Mouse (Mus musculus): Measurements from ENCODE around the gene Polr2a.
"Not testable (repeated sequence)": the region's sequence is repeated elsewhere in the genome, so short reads cannot be mapped to it uniquely, and the experiment has no call there.

Polr2a gene

GRCm38 (mm10) chr11:69708614-69709265, 49.7 kb downstream of the Polr2a start:
- DNase-seq (ENCODE audit: extremely low read depth, insufficient read length, low spot score) = no peak

- DNase-seq (ENCODE audit: extremely low read depth, insufficient read length, low spot score) = no peak
Measured at GRCm38 (mm10) chr11:69707873-69708381, 50.5 kb downstream of the Polr2a start.

- no peak for DNase-seq (ENCODE audit: extremely low read depth, insufficient read length, low spot score)
Measured at GRCm38 (mm10) chr11:69707480-69707847, 51.0 kb downstream of the Polr2a start.

GRCm38 (mm10) chr11:69706775-69707479, 51.5 kb downstream of the Polr2a start:
- DNase-seq (ENCODE audit: extremely low read depth, insufficient read length, low spot score) = peak; percentile 81

- DNase-seq (ENCODE audit: extremely low read depth, insufficient read length, low spot score) = no peak
Measured at GRCm38 (mm10) chr11:69704613-69705010, 53.8 kb downstream of the Polr2a start.

- no peak for DNase-seq (ENCODE audit: extremely low read depth, insufficient read length, low spot score)
Measured at GRCm38 (mm10) chr11:69703814-69704612, 54.4 kb downstream of the Polr2a start.

GRCm38 (mm10) chr11:69703381-69703780, 55.1 kb downstream of the Polr2a start:
- not testable (repeated sequence) for DNase-seq (ENCODE audit: extremely low read depth, insufficient read length, low spot score)

GRCm38 (mm10) chr11:69702886-69703285, 55.6 kb downstream of the Polr2a start:
- not testable (repeated sequence) for DNase-seq (ENCODE audit: extremely low read depth, insufficient read length, low spot score)

DNA sequence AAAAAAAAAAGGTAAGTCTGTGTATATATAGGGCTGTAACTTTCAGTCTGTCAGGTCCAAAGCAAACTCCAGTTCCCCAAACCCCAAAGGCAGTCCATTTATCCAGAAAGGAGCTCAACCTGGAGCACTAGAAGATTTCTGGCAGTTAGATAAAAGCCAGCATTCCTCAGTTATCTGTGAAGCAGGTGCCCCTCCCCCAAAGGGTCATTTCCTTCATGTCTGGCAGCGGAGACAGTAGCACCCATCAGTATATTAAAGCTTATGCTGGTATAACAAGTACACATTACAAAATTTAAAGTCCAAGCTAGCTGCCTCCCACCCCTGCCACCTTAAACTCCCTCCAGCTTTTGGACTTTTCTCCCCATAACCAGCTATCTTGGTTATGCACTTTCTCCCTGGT, 58.8 kb downstream of the Polr2a start:
- DNase-seq (ENCODE audit: extremely low read depth, insufficient read length, low spot score) = no peak

GRCm38 (mm10) chr11:69698574-69698973, 59.9 kb downstream of the Polr2a start:
- DNase-seq (ENCODE audit: extremely low read depth, insufficient read length, low spot score) = no peak

GRCm38 (mm10) chr11:69697396-69697795, 61.0 kb downstream of the Polr2a start:
- no peak for DNase-seq (ENCODE audit: extremely low read depth, insufficient read length, low spot score)

GRCm38 (mm10) chr11:69695361-69696181, 62.9 kb downstream of the Polr2a start, which contains the start of the genes Tnfsf12 and Tnfsfm13:
TSS of gene Tnfsf12 (minus strand) at chr11:69695849.
TSS of gene Tnfsfm13 (minus strand) at chr11:69696098.
- no peak for DNase-seq (ENCODE audit: extremely low read depth, insufficient read length, low spot score)

- no peak for DNase-seq (ENCODE audit: extremely low read depth, insufficient read length, low spot score)
Measured at GRCm38 (mm10) chr11:69695046-69695360, 63.4 kb downstream of the Polr2a start.

GRCm38 (mm10) chr11:69693421-69693965, 64.9 kb downstream of the Polr2a start:
- DNase-seq (ENCODE audit: extremely low read depth, insufficient read length, low spot score) = no peak

DNA sequence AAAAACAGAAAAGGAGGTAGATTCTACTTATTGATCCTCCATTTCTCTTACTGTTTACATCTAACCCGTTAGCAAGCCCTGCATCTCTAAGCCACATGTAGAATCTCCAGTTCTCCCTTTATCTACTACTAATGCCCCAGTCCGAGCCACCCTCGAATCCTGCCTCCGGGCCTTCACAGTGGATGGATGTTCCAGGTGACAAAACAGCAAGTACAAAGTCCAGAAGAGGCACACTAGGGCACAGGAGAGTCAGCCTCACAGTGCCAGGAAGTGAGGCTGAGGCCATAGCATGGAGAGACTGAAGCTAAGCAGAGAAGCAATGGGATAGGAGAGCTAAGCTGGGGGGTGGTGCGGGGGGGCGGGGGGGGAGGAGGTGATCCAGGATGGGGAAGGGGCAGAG, 65.6 kb downstream of the Polr2a start:
- DNase-seq (ENCODE audit: extremely low read depth, insufficient read length, low spot score) = no peak

DNA sequence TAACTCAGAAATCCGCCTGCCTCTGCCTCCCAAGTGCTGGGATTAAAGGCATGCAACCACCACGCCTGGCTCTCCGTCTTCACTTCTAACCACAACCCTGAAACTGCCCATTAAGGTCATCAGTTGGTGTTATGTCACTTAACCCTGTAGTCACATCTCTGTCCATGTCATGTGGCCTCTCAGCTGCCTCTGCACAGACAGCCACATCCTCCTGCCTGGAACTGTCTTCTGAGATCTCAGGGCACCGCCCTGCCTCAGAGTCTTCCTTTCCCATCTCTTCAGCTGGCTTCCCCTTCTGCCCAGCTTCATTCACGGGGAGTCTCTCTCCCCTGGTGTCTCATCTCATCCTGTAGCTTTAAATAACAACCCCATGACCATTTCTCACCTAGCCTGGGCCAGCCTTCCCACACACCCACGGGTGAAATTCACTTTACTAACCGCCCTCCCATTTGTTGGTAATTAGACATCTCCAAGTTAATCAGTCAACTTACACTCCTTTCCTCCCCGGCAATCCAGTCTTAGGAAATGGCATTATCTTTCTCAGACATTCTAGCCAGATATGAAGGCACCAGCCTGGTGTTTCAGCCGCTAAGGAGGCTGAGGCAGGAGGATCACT, 66.1 kb downstream of the Polr2a start:
- no peak for DNase-seq (ENCODE audit: extremely low read depth, insufficient read length, low spot score)

DNA sequence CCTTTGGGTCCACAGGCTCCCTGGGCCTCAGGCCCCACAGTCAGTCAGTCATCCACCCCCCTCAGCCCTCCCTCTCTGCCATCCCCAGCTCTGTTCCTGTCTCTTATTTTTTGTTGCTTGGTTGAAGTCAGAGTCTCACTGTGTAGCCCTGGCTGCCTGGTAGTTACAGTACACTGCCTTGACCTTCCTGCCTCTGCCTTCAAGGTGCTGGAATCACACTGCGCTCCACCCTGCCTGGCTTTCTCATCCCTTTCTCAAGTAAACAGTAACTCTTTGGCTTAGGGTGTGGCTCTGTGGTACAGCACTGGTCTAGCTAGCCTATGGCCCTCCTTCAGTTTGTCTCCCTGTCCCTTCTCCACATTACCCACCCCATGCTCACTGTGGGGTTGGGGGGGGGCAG, 68.5 kb downstream of the Polr2a start:
- no peak for DNase-seq (ENCODE audit: extremely low read depth, insufficient read length, low spot score)

DNA sequence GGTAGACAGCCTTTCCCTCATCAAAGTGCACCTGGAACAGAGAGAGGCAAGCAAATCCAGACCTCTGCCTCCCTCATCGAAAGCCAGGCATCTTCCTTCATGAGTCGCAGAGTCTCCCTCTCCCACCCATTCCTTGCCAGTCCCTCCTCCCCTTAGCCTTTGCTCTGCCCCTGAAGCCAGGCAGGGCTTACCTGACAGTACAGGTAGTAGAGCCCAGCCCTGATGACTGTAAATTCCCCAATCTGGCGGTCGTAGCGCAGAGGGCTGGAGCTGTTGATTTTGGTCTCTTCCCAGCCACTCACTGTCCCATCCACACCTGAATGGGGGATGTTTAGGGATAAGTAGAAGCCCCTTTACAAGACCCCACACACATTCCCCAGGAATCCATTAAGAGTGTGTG, 71.4 kb downstream of the Polr2a start:
- DNase-seq (ENCODE audit: extremely low read depth, insufficient read length, low spot score) = no peak

DNA sequence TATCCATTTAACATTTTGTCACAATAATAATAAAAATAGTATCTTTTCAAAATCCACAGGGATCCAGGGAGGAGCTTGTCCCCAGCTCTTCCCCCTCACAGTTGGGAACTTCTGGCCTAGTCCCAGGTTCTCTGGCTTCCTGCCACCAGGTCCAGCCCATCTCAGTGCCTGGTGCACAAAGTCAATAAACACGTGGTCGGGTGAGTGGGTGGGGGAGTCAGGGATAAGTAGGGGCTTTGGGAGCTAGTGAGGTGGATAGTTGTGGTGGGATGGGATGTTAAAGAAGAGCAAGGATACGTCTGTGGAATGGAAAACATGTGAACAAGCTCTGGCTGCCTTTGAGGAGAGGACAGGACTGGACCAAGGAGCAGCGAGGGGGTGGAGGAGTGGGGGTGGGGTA, 72.1 kb downstream of the Polr2a start:
- DNase-seq (ENCODE audit: extremely low read depth, insufficient read length, low spot score) = peak; percentile 53
